Mouse (Mus musculus) adrenal gland, adult 8-10 months (tissue): ENCODE data around the gene Abhd10. TPM values are rescaled to one million over a fixed set of nuclear protein-coding genes. Genes with fewer than 3 reads are reported as not detected.

Source experiments
- DNase-seq: peaks from one replicate; pipeline ENCODE4 v3.0.0; 2022
- total RNA-seq, 4 experiments: library from RNA; stranded (reverse); gene quantifications; 2 replicates each; pipeline ENCODE4 v1.2.4; 2022

Gene Abhd10
- total RNA-seq, result 10 to 100 TPM; 25.4 to 38.1 (median 27.0) TPM

GRCm38 (mm10) chr16:45742615-45743476 is at the start of gene Abhd10:
Gene Abhd10, minus strand, starts transcription at chr16:45742955.
- DNase-seq, result peak; percentile 95

GRCm38 (mm10) chr16:45791286-45791685 is 48.5 kb upstream of the Abhd10 start:
- no peak for DNase-seq

GRCm38 (mm10) chr16:45789311-45789710 is 46.6 kb upstream of the Abhd10 start:
- no peak for DNase-seq

- DNase-seq, result no peak
These were observed 44.9 kb upstream of the Abhd10 start for GRCm38 (mm10) chr16:45787650-45788049.

GRCm38 (mm10) chr16:45786639-45787038 is 43.9 kb upstream of the Abhd10 start:
- DNase-seq, result no peak

GRCm38 (mm10) chr16:45780001-45780400 is 37.2 kb upstream of the Abhd10 start:
- DNase-seq, result no peak

GRCm38 (mm10) chr16:45774813-45775212 is 32.1 kb upstream of the Abhd10 start:
- no peak for DNase-seq

GRCm38 (mm10) chr16:45770914-45771313 is 28.2 kb upstream of the Abhd10 start:
- DNase-seq, result no peak

GRCm38 (mm10) chr16:45767853-45768640 is 25.3 kb upstream of the Abhd10 start:
- no peak for DNase-seq

- no peak for DNase-seq
These were observed 24.7 kb upstream of the Abhd10 start for GRCm38 (mm10) chr16:45767434-45767833.

- DNase-seq, result no peak
These were observed 23.2 kb upstream of the Abhd10 start for GRCm38 (mm10) chr16:45765801-45766494.

GRCm38 (mm10) chr16:45765102-45765501 is 22.3 kb upstream of the Abhd10 start:
- DNase-seq, result no peak

GRCm38 (mm10) chr16:45762859-45763505 is 20.2 kb upstream of the Abhd10 start:
- DNase-seq, result no peak

- no peak for DNase-seq
These were observed 18.7 kb upstream of the Abhd10 start for GRCm38 (mm10) chr16:45761425-45761824.

- no peak for DNase-seq
These were observed 16.0 kb upstream of the Abhd10 start for GRCm38 (mm10) chr16:45758726-45759269.

- peak; percentile 30 for DNase-seq
These were observed 14.8 kb upstream of the Abhd10 start for GRCm38 (mm10) chr16:45757421-45758078.

- no peak for DNase-seq
These were observed 14.1 kb upstream of the Abhd10 start for GRCm38 (mm10) chr16:45756855-45757254.

GRCm38 (mm10) chr16:45743591-45744144 is 913 bp upstream of the Abhd10 start:
- no peak for DNase-seq

- DNase-seq, result no peak
These were observed 4.9 kb downstream of the Abhd10 start for GRCm38 (mm10) chr16:45737880-45738279.

GRCm38 (mm10) chr16:45736724-45737123 is 6.0 kb downstream of the Abhd10 start:
- no peak for DNase-seq

GRCm38 (mm10) chr16:45729163-45729562 is 13.6 kb downstream of the Abhd10 start:
- DNase-seq, result no peak
